Mouse (Mus musculus) thymus, postnatal 36 days (tissue): ENCODE measurements around the gene Slc6a6.

Experiments
- DNase-seq, 2 experiments: peaks; one replicate each; pipeline ENCODE4 v3.0.0; 2022; ENCODE audit warnings: mixed read lengths in 2 of 2

Gene Slc6a6

DNA sequence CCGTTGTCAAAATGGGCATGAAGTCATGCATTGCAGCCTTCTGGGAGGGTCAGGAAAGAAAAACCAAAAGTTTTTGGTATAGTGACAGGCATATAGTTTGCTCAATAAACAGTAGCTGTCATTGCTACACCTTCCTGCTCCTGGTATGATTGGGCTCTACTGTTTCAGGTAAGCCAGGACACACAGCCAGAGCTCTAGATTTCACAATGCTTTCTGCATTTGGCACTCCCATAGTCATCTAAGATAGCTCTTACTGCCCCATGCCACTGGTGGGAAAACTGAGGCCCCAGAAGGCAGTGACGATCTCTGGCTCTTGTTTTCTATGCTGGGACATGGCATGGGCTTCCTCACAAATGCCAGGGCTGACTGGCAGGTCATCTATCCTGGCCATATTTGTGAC is 19.6 kb downstream of the Slc6a6 start:
- no peak for DNase-seq

DNA sequence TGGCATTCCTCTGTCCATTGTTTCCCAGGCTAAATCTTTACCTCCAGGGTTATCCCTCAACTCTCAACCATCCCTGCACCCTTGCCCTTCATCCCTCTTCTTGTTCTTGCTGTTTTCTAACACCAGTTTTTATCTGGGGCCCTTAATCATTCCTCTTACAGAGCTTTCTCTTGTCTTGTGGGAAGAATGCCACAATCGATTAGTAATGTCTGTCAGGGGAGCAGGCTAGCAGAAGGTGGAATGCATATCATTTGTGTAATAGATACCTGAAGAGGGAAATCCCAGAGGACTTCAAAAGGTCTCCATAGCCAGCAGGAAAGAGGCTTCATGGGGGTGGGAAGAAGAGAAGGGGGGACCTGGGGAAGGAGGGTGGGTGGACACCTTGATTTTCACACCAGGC is 20.6 kb downstream of the Slc6a6 start:
- DNase-seq = no peak

DNA sequence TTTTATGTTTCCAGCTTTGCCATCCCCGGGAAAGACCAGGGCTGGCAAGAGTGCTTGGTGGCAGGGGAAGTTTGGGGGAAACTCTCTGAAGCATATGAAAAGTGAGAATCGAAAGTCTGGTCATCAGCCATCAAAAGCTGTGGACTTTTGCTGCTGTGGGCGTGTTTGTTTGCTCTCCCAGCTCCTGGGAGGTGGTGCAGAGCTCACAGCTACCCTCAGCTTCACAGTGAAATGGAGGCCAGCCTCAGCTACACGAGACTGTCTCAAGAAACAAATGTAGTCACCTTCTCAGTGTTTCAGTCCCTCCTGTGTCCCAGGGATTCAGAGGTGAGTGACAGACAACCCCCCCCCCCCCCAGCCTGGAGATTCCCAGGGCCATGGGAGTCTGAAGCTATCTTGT is 21.8 kb downstream of the Slc6a6 start:
- no peak for DNase-seq

DNA sequence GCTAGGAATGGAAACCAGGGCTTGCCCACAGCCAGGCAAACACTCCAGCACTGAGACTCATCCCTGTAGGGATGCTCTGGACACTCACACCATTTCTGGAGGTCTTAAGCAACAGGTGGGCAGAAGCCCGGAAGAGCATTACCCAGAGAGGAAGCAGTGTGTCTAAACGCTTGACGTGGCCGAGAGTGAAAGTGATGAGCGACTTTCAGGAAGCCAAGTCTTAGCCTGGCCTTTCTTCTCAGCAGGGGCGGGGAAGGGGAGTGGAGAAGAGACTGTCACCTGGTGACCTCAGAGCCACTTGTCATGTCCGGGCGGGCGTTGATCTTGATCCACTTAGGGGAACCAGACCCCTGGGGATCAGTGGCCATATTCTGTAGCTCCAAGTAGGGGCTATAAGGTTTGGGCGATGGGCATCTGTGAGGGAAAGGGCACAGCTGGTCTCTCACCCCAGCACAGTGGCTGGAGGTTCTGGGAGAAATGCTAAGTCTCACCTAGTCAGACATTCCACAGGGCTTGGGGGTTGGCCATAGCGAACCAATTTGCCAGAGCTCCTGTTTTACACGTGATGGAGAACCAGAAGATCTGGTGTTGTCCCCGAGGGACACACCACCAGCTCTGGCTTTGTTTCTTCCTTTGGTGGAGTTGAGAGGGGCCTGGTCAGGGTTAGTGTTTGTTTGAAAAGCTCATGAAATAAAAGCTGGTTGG is 22.4 kb downstream of the Slc6a6 start:
- DNase-seq = peak in 1 of 2 experiments; percentile 25

DNA sequence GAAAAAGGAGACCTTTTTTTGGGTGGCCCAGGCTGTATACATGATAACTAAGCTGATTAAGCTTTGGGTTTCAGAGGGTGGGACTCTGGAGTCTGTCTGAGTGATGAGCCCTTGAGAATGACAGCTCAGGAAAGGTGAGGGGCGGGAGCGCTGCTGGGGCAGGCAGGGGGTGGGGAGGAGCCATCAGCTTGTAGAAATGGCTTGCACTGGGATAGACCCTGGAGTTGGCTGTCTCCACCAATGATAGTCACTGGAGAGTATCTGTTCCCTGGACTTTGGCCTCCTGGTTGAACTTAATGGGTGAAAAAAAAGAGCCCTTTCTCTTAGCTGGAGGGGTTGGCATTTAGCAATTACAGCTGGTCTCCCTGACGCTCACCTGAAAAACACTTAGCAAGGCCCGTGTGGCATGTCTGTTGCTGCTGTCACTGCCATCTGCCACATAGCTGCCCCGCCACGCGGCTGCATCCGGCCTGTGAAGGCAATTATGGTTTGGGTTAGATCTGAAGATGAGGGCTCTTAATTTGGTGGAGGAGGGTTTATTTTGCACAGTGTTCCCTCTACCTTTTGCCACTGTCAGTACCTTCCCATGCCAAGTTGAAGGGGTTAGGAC is 23.5 kb downstream of the Slc6a6 start:
- peak in 1 of 2 experiments; percentile 41 for DNase-seq

DNA sequence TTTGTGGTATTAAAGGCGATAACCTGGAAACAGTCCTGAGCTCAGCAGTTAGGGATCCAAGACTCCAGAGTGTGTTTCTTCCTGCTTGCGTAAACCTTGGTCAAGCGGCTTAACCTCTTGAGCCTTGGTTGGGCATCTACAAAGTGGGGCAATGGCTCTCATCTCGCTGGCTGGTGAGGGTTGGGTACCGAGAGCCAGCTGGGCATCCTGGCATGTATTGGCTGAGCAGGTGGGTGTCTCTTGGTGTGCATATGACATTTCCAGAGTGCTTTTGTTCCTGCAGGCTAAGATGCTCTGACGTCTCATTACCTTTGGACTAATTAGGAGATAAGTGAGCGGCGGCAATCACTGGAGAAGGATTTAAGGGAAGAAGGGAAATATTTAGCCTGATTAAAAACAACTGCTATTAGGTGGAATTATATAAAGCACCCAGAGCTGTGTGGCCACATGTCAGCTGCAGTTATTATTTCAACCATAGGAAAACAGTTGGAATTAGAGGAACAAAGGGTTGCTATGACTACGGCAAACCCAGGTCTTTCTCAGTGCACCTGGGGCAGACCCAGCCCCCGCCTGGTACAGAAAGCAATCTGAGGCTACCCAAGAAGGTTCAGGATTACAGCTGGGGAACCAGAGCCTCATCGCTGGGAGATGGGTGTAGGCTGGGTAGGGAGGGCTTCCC is 24.2 kb downstream of the Slc6a6 start:
- DNase-seq = no peak

DNA sequence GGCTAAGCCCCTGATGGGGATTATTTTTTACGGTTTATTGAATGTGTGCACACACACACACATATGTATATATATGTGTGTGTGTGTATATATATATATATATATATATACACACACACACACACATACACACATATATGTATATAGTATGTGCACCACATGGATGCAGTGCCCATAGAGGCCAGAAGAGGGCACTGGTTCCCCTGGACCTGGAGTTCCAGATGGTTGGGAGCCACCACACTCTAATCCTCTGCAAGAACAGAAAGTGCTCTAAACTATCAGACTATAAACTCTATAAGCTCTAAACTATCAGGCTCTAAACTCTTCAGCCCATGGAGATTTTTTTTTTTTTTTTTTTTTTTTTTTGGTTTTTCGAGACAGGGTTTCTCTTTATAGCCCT is 25.1 kb downstream of the Slc6a6 start:
- DNase-seq = no peak

DNA sequence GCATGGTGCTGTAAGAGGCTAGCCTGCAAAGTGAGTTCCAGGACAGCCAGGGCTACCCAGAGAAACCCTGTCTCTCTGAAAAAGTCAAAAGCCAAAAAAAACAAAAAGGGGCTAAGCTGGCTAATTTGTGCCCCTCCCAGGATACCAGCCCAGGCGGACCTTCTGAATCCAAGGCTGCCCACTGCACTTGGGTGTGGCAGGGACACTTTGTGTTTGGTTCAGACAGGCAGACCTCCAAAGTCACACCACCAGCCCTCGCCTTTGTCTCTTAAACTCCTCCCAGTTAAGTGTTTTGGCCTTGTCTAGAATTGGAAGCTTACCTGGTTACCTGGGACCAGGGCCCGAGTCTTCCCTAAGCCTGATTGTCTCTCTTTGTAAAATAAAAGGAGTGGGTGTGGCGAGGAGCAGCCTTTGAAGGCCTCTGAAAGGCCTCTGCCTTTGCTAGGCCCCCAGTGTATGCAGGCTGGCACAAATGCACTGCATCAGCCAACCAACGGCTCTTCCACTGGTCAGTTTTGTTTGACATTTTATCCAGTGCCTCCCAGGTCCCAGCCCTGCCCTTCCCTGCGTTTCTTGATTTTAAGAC is 26.6 kb downstream of the Slc6a6 start:
- no peak for DNase-seq

DNA sequence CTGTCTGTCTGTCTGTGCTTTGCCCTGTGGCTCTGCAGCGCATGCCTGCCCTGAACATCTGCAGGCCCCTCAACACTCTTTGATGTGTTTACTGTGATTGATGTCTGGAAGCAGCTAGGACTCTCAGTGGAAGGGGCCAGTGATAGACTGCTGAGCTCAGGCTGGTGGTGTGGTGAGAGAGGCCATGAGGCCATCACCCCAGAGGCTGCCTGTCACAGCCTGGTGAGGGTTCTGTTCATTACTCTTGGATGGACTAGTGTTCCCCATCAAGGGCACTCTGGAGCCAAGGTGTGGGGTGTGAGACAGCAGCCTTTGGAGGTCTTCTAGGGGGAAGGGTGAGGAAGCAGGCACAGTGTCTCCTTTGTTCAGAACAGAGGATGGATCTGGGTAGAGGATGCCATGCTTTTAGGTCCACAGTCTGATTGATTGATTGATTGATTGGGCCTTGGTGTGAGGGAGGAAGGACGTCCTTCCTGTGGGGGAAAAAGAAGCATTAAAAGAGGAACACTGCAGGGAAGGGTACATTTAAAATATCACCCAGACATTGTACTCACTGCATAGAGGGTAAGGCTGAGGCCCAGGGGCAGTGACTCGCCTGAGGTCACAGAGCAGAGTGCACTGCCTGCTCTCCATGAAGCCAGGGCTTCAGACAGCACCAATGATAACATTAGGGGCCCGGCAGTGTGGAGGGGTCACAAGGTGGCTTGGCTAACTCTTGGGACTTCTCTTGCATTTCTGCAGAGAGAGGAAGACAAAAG is 28.4 kb downstream of the Slc6a6 start:
- no peak for DNase-seq

DNA sequence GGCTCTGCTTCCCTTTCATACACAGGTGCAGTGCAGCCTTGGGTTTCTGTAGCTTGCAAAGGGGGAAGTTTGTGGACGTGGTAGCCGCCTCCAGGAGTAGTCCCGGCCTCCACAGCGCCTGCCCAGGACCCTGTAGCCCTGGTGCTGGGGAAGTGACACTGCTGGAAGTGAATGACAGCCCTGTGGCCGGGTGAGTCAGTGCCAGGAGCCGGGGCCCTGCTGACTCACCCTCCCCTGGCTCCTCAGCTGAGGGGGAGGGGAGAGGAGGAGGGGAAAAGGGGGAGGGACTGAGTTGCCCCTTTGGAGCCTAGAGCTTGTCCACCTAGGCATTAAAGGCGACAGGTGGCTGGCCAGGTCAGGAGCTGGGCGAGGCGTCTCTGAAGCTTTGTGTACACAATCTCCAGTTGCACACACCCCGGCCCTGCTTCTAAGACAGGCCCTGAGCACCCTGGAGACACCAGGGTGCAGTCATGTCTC is 29.0 kb downstream of the Slc6a6 start:
- DNase-seq = peak; percentile 23 to 40

DNA sequence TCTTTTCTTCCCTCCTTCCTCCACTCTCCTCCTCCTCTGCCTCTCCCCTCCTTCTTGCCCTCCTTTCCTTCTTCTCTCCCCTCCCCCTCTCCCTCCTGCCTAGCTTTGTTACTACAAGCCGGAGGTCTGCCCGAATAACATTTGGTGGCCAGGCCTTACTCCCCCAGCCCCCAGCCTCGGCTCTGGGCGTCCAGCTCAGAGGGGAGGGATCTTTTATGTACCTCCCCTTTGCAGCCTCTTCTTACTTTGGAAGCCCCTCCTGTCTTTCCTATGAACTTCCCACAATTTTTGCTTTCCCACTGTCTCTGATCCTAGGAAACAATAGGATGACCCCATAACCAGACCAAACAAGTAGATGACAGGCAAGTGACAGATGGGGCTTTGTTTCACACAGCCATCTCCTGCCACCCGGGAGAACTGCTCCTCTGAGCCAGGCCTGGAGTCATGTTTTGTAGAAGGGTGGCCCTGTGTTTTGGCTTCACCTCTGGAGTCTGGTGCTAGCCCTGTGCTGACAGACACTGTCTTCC is 29.6 kb downstream of the Slc6a6 start:
- no peak for DNase-seq

DNA sequence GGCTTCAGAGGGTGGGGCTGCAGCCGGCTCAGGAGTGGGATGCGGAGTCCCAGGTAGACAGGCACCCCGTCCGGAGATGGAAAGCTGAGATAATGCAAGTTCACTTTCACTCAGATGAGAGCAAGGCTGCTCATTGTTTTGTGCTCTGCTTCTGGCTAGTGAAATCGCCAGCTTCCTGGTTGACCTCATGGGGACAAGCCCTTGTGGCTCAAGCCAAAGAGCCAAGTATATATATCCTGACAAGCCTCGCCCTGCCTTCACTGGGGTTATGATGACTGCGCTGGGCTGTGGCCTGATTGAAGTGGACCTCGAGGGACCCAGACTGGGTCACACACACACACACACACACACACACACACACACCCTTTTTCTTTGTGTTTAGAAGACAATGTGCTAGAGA is 31.2 kb downstream of the Slc6a6 start:
- DNase-seq = no peak

DNA sequence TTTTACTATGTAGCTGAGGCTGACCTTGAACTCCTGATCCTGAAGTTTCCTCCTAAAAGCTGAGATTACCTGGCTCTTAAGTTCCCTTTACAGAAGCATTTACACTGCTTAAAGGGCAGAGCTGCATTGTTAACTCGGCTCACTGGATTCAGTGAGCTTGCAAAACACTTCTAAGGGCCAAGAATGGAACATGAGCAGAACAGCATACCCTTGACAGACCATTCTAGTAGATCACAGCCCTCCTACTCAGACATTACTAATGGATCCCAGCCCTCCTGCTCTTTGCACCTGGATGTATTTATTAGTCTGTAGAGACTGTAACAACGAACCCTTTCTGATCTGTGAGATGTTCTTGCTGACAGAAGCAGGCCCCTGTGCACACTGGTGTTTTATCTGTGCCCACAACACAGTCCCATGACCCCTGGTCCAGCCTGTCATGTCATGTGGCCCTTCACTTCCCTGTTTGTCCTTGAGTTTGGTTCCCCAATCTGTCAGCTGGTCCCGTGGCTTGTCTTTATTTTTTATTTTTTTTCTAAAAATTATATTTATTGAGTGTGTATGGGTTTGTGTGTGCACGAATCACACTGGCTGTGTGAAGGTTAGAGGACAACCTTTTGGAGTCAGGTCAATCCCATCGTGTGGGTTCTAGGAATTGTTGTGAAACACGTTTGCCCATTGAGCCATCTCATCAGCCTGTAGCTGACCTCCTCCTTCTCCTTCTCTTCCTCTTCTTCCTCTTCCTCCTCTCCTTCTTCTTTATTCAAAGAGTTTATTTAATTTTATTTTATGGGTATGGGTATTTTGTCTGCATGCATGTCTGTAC is 32.3 kb downstream of the Slc6a6 start:
- no peak for DNase-seq

DNA sequence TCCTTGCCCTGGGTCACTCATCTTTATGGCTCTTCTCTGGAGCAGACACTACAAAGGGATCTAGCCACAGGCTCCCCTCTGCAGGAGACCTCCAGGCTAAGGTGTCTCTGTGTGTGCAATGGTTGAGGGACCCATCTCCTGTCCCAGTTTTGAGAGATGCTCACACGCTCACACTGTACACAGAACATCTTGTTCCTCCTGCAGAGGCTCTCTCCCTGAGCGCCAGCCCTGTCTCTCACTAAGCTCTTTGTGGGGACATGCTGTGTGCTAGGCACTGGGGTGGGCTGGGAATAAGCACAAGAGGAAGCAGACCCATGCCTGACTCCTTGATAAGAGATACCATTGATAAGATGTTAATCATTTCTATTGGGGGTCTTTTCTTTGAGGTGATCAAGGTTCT is 34.2 kb downstream of the Slc6a6 start:
- DNase-seq = no peak

DNA sequence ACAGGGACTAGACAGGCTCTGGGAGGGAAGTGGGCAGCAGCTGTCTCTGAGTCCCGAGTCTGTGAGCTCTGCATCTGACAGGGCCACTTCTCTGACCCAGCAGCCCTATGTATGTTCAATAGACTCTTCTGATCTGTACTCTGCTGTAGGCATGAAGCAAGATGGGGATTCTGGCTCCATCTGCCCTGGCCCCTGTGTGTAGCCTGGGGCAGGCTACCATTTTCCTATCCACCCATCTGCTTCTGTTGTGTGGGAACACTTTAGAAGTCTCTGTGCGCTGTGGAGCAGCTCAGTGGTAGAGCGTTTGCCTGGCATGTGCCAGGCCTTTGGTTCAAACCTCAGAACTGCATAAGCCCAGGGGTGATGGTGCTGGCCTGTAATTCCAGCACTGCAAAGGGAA is 34.8 kb downstream of the Slc6a6 start:
- no peak for DNase-seq

DNA sequence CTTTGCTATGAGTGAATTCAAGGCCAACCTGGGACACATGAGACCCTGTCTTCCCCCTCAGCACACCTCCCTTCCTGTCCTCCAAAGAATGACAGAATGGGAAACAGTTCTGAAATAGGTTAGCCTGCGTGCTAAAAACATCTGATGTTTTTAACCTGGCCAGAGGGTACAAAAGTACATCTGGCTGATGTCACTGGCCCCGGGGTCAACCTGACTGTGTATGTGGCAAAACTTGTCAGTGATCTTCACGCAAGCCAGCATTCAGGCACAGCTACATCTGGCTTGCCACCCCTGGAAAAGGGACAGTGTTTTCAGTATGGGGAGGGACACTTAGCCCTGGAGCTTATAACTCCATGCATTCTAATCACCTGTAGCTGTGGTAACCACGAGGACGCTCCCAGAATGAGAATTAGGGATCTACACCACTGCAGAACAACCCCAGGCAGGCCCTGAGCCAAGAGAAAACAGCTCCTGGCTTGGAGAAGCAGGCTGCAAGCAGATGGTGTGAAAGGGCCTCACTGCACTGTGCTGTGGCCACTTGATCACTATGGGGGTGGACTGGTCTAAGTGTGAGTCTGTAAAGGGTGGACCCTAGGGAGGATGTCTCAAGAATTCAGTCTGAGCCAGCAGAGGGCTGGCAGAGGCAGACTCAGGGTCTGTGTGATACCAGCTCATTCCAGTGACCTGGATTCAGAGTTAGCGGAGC is 35.3 kb downstream of the Slc6a6 start:
- no peak for DNase-seq

DNA sequence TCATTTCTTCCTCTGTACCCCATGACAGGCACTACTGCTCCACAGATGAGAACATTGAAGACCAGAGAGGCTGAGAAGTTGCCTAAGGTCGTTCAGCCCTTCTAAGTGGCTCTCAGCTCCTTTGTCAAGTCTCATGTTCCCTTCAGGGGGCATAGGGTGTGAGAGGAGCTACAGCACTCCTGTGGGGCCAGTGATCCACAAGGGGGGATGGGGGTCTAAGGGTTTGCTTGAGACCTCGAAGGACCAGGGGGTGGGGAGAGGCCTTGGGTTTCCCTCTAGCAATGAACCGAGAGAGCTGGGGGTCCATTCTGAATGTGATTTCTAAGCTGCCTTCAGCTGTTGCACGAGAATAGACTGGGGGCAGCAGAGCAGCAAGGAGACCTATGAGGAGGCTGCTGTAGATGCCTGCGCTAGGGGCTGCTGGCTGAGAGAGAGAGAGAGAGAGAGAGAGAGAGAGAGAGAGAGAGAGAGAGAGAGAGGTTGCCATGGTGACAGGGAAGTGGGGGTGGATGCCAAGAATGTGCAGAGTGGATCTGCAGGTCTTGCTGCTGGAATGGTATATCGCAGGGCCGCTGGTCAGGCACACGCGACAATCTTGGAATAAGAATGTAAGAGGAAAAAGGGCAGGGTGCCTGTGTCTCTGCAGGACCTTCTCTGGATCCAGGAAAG is 36.1 kb downstream of the Slc6a6 start:
- DNase-seq = no peak

DNA sequence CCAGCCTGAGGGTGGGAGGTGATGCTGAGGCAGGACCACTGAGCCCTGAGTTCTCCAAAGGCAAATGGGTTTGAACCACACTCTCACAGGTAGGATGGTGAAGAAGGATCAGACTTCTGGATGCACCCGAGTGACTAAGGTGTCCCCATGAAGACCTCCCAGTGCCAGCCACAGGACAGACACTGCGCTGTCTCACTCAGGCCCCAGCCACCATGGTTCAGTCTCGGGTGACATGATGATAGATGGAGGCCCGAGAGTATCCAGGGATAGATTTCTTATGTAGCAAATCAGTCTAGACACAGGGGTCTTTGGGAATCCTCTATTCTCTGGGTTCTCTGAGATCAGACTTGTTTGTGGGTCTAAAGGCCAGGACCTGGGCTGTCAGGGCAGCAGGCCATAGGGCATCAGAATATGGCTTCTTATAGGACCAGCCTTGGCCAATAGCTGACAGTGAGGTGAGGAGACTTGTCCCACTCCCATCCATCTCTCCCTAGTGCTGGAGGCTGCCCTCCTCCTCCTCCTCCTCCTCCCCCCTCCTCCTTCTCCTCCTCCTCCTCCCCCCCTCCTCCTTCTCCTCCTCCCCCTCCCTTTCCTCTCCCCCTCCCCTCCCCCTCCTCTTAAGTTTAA is 36.8 kb downstream of the Slc6a6 start:
- no peak for DNase-seq

DNA sequence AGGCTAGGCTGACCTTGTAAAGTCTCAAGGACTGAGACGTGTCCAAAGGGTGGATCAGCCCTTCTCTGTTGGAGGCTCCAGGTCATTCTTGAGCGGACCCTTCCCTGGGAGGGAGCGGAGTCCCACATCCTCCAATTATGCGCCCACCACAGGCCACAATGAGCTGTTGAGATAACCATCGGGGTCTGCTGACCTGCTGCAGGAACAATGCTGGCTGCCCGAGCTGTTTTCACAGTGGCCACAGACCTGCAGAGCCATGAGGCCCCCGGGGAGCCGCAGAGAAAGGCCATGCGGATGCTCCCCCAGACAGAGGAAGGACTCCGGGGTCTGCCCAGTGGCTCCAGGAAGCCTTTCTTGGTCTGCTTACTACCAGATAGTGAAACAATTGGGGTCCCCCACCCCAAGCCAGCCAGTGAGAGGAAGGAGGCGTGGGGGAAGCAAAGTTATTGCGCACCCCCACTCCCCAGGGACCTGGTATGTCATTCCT is 37.4 kb downstream of the Slc6a6 start:
- no peak for DNase-seq

DNA sequence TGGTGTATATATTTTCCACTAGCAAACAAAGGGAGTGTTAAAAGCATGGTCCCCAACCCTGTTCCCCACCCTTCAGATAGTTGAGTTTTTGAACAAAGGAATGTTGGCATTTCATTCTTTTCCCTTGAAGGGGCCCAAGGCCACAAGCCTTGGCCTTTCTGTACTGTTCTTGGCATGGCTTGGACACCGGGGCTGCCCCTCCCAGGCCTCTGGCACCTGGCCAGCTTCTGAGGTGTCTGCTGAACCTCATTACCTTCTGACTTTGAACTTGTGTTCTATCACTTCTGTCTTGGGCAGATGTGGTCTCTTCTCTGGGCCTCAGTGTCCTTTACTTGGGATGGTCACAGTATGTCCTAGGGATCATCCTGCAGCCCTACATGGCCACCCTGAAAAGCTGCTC is 43.5 kb downstream of the Slc6a6 start:
- DNase-seq = no peak
